Mouse (Mus musculus): ENCODE measurements around the gene Hnrnpa2b1. TPM values are rescaled to one million over a fixed set of nuclear protein-coding genes. Genes with fewer than 3 reads are reported as not detected.

The Hnrnpa2b1 gene
- total and polyA plus RNA-seq, 2 experiments from 2014 or later = 199 to 746 TPM

DNA sequence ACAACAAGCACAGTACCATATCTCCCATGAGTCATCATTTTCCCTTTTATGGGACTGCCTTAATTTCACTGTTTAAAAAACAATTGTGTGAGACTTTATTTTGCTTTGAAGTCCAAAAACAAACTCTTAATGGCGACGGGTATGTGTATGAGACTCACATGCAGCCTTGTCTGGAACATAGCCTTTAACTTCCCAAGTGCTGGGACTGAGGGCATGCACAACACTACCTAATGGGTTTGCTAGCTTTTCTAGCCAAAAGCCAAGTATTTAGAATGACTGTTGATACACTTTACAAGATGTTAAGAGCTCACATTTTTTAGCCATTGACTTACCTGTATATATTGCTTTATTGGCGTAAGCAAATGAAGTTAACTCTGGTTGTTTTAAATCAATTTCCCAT is 9.3 kb downstream of the Hnrnpa2b1 start:
- WGBS = 79% methylated on average over 3 of the region's 3 CpGs
- Histone ChIP-seq H3K27me3 (ENCODE audit: insufficient read depth, low read length) (no peaks in the 10 kb centered on the region), H3K9me3 (ENCODE audit: low read length) (no peaks in the 10 kb centered on the region), H3K36me3 (ENCODE audit: insufficient read depth, low read length) (peaks cover 32% of the 10 kb centered on the region), H3K4me2 (ENCODE audit: low read depth, low read length, poor library complexity, severe bottlenecking) (no peak overlapping the region), H3K4me3 (ENCODE audit: low read depth, low read length) (no peak overlapping the region), H3K27ac (ENCODE audit: low read depth, low read length) (no peak overlapping the region), H3K9ac (replicated peaks; ENCODE audit: low read length, poor library complexity, severe bottlenecking) (no peak overlapping the region), H3K4me1 (ENCODE audit: insufficient read depth, low read length) (no peaks in the 10 kb centered on the region)
- ATAC-seq (ENCODE audit: low FRiP score) = no peak
- no peak for DNase-seq (ENCODE audit: low spot score)
- no peak for TF ChIP-seq CTCF (IDR thresholded peaks at IDR 0.05)

DNA sequence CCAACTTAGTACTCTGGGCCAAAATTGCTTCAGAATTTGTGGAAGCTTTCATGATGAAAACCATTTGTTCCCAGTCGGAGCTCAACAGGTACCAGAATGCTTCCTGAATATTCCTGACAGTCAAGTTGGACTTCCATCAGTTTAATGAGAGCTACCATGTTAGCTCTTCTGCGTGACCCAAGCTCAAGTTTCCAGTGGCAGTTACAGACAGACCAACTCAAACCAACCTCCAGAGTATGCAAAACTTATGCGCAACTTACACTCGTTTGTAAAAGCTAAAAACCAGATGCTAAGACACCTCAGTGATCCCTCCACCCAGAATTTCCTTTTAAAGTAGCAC is 9.7 kb downstream of the Hnrnpa2b1 start:
- H3K4me3 ChIP-seq (ENCODE audit: low read depth, low read length) = no peak overlapping the region
- no peak overlapping the region for H3K4me2 ChIP-seq (ENCODE audit: low read depth, low read length, poor library complexity, severe bottlenecking)
- no peaks in the 10 kb centered on the region for H3K27me3 ChIP-seq (ENCODE audit: insufficient read depth, low read length)
- 83% methylated on average over 4 of the region's 4 CpGs for WGBS
- peaks cover 32% of the 10 kb centered on the region for H3K36me3 ChIP-seq (ENCODE audit: insufficient read depth, low read length)
- ATAC-seq (ENCODE audit: low FRiP score) (no peak), DNase-seq (ENCODE audit: low spot score) (no peak)
- H3K4me1 ChIP-seq (ENCODE audit: insufficient read depth, low read length) = no peaks in the 10 kb centered on the region
- no peaks in the 10 kb centered on the region for H3K9me3 ChIP-seq (ENCODE audit: low read length)
- TF ChIP-seq CTCF (IDR thresholded peaks at IDR 0.05) = no peak
- H3K9ac ChIP-seq (replicated peaks; ENCODE audit: low read length, poor library complexity, severe bottlenecking) = no peak overlapping the region
- no peak overlapping the region for H3K27ac ChIP-seq (ENCODE audit: low read depth, low read length)

DNA sequence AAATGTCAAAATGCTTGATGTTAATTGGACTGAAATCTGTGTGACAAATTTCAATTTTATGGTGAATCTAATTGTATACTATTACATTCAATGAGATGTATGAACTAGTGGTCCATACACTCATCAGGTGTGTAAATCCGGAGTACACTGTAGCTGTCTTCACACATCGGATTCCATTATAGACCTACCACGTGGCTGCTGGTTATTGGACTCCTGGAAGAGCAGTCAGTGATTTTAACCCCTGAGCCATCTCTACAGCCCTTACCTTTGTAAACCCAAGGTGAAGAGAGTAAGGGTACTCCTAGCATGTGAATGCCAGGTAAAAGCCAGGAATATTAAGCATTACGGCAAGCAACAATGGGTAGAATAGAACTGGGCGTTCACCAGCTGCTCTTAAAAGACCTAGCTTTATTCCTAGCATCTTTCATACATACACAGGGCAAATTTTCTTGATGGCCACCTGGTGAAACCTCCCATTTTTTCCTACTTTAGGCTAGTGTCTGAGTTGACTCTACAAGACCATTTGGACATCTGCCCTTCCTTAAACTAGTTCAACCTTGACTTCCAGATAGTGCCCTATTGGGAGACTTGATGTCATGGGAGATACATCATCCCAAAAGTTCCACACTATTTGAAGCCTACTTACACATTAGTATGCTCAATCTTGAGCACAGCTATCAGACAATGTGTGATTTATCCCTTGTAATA is 10.2 kb downstream of the Hnrnpa2b1 start:
- 33% methylated on average over 5 of the region's 5 CpGs for WGBS
- TF ChIP-seq CTCF (IDR thresholded peaks at IDR 0.05) = no peak; the same call in 1 of the 2 replicates

DNA sequence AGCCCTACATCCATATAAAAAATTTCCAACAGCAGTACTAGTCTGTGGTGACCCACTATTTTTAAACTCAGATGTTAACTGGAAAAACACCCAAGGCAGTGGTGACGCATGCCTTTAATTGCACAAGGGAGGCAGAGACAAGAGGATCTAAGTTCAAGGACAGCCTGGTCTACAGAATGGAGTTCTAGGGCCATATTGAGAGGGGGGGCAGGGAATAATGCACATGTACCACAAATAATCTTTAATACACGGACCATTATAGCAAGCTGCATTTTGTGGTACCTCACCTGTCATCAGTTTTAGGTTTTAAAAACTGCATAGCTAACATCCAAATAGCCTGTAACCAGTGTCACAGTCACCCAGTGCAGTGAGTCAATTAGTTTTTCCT is 10.8 kb downstream of the Hnrnpa2b1 start:
- 48% methylated on average over 2 of the region's 2 CpGs for WGBS
- Histone ChIP-seq H3K27ac (ENCODE audit: low read depth, low read length) (no peak overlapping the region), H3K36me3 (ENCODE audit: insufficient read depth, low read length) (peaks cover 31% of the 10 kb centered on the region), H3K9me3 (ENCODE audit: low read length) (no peaks in the 10 kb centered on the region), H3K27me3 (ENCODE audit: insufficient read depth, low read length) (no peaks in the 10 kb centered on the region), H3K4me1 (ENCODE audit: insufficient read depth, low read length) (no peaks in the 10 kb centered on the region), H3K4me3 (ENCODE audit: low read depth, low read length) (no peak overlapping the region), H3K4me2 (ENCODE audit: low read depth, low read length, poor library complexity, severe bottlenecking) (no peak overlapping the region), H3K9ac (replicated peaks; ENCODE audit: low read length, poor library complexity, severe bottlenecking) (no peak overlapping the region)
- DNase-seq (ENCODE audit: low spot score) (no peak), ATAC-seq (ENCODE audit: low FRiP score) (peak; percentile 29; the same call in 1 of the 2 replicates)
- TF ChIP-seq CTCF (IDR thresholded peaks at IDR 0.05) = no peak

More for the DNA sequence above, 10.2 kb downstream of the Hnrnpa2b1 start:
- Histone ChIP-seq H3K4me2 (ENCODE audit: low read depth, low read length, poor library complexity, severe bottlenecking) (no peak overlapping the region), H3K27ac (ENCODE audit: low read depth, low read length) (no peak overlapping the region), H3K4me1 (ENCODE audit: insufficient read depth, low read length) (no peaks in the 10 kb centered on the region), H3K27me3 (ENCODE audit: insufficient read depth, low read length) (no peaks in the 10 kb centered on the region), H3K36me3 (ENCODE audit: insufficient read depth, low read length) (peaks cover 32% of the 10 kb centered on the region), H3K9me3 (ENCODE audit: low read length) (no peaks in the 10 kb centered on the region), H3K4me3 (ENCODE audit: low read depth, low read length) (no peak overlapping the region), H3K9ac (replicated peaks; ENCODE audit: low read length, poor library complexity, severe bottlenecking) (no peak overlapping the region)
- ATAC-seq (ENCODE audit: low FRiP score) = peak; percentile 64
- no peak for DNase-seq (ENCODE audit: low spot score)

DNA sequence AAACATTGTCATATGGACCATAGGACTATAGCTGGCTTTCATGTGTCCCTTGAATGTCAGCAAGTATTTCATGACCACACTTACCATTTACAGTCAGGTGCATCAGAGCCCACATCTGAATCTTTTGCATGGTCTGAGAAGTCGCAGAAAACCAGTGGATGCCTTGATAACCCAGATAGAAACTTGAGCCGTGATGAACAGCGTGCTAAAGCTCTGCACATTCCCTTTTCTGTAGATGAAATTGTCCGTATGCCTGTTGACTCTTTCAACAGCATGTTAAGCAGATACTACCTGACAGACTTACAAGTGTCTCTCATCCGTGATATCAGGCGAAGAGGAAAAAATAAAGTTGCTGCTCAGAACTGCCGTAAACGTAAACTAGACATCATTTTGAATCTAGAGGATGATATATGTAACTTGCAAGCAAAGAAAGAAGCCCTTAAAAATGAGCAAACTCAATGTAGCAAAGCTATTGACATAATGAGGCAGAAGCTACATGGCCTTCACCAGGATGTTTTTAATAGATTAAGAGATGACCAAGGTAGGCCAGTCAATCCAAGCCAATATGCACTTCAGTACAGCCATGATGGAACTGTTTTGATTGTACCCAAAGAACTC is 11.8 kb downstream of the Hnrnpa2b1 start:
- H3K27me3 ChIP-seq (ENCODE audit: insufficient read depth, low read length) = no peaks in the 10 kb centered on the region
- 88% methylated on average over 8 of the region's 8 CpGs for WGBS
- H3K9ac ChIP-seq (replicated peaks; ENCODE audit: low read length, poor library complexity, severe bottlenecking) = no peak overlapping the region
- no peak overlapping the region for H3K4me3 ChIP-seq (ENCODE audit: low read depth, low read length)
- no peak for TF ChIP-seq CTCF (IDR thresholded peaks at IDR 0.05)
- ATAC-seq (ENCODE audit: low FRiP score) = no peak
- DNase-seq (ENCODE audit: low spot score) = no peak
- no peak overlapping the region for H3K4me2 ChIP-seq (ENCODE audit: low read depth, low read length, poor library complexity, severe bottlenecking)
- peaks cover 26% of the 10 kb centered on the region for H3K36me3 ChIP-seq (ENCODE audit: insufficient read depth, low read length)
- H3K27ac ChIP-seq (ENCODE audit: low read depth, low read length) = no peak overlapping the region
- H3K9me3 ChIP-seq (ENCODE audit: low read length) = no peaks in the 10 kb centered on the region
- no peaks in the 10 kb centered on the region for H3K4me1 ChIP-seq (ENCODE audit: insufficient read depth, low read length)

DNA sequence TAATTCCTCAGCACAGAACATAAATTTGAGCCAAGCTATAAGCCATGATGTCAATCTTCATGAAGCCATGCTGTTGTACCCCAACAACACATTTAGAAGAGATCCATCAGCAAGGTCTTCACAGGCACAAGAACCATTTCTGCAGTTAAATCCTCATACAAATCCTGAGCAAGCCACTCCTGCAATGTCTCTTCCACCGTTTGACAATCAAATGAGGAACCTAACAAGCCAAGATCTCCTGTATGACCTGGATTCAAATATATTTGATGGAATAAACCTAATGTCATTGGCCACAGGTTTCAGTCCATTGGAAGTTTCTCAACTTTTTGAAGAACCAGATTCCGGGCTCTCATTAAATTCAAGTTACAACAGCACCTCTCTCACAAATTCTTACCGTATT is 12.4 kb downstream of the Hnrnpa2b1 start:
- H3K4me1 ChIP-seq (ENCODE audit: insufficient read depth, low read length) = no peaks in the 10 kb centered on the region
- no peak overlapping the region for H3K9ac ChIP-seq (replicated peaks; ENCODE audit: low read length, poor library complexity, severe bottlenecking)
- H3K9me3 ChIP-seq (ENCODE audit: low read length) = no peaks in the 10 kb centered on the region
- H3K4me2 ChIP-seq (ENCODE audit: low read depth, low read length, poor library complexity, severe bottlenecking) = no peak overlapping the region
- 83% methylated on average over 3 of the region's 3 CpGs for WGBS
- DNase-seq (ENCODE audit: low spot score) = no peak
- H3K27me3 ChIP-seq (ENCODE audit: insufficient read depth, low read length) = no peaks in the 10 kb centered on the region
- no peak overlapping the region for H3K27ac ChIP-seq (ENCODE audit: low read depth, low read length)
- TF ChIP-seq CTCF (IDR thresholded peaks at IDR 0.05) = no peak
- no peak overlapping the region for H3K4me3 ChIP-seq (ENCODE audit: low read depth, low read length)
- H3K36me3 ChIP-seq (ENCODE audit: insufficient read depth, low read length) = peaks cover 24% of the 10 kb centered on the region
- ATAC-seq (ENCODE audit: low FRiP score) = no peak

All from midbrain, postnatal 0 days (tissue).